In the genomic region with DNA sequence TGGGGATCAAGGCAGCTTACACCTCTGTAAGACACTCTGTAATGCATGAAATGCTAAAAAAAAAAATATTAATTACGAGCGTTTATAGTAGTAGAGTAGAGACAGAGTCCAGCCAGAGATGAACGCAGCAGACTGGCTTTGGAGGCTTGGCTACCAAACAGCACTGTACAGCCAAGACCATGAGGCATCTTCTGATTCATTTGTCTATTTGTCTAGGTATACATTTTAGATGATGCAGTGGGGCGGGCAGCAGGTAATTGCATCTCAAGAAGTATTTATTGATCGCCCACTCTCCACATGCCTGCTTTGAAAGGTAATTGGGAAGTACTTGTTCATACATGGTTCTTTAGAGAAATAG, we compare ENCODE assay signal across 23 mouse cellular contexts. TPM values are rescaled to one million over a fixed set of nuclear protein-coding genes. Genes with fewer than 3 reads are reported as not detected.
DNase-seq lines count a peak whose midpoint lies in the region; TF ChIP-seq lines count a peak whose summit lies in the region.
"Had no signal": no experiment of that assay in that cellular context is flagged by ENCODE, and none has a peak within 500 bp of the region (broad histone marks: within the 10 kb centered on the region; RNA-seq: fewer than 3 reads in every experiment).

No protein-coding gene starts in this region.

- peaks cover 89% of the 10 kb centered on the region for H3K79me2 ChIP-seq in macrophage (ENCODE audit: inconsistent target)

- peak in 1 of 2 experiments; percentile 63 for DNase-seq in cerebellum, adult 2 months
- no peak for DNase-seq in cerebellum, adult 9-10 months
- DNase-seq in gastrocnemius, adult 2 months, result peak; percentile 6
- DNase-seq in gastrocnemius, postnatal 4 days (ENCODE audit: low spot score in 2 of 2), result no peak
- DNase-seq in heart, postnatal 10 days, result no peak
- DNase-seq: adrenal gland, adult 8-10 months; adrenal gland, postnatal 14 days; B cell, adult 2 months; forebrain, postnatal 0 days had no signal

- no peak overlapping the region for H3K4me3 ChIP-seq in cerebellum, adult 2 months (replicated peaks; ENCODE audit: insufficient read depth, low read depth, low read length)
- no peak overlapping the region for H3K4me3 ChIP-seq in gastrocnemius, adult 2 months
- H3K4me3 ChIP-seq in macrophage (ENCODE audit: inconsistent target), result no peak overlapping the region
- H3K4me3 ChIP-seq: embryonic facial prominence, embryonic 10.5 days; embryonic facial prominence, embryonic 12.5 days; forebrain, embryonic 13.5 days; forebrain, embryonic 15.5 days had no signal

- intact Hi-C loops in gastrocnemius, adult 2 months (cut with DNase I), result no loop called here
- intact Hi-C loops in heart, postnatal 10 days (cut with DNase I), result no loop called here

- WGBS in cerebellum, adult 2 months, result 28% methylated on average over 5 of the region's 5 CpGs
- 92% methylated on average over 5 of the region's 5 CpGs for WGBS in macrophage (ENCODE audit: missing documents)

- no peak for TF ChIP-seq POLR2A in cerebellum, adult 2 months (IDR thresholded peaks at IDR 0.05; ENCODE audit: borderline replicate concordance, insufficient read depth, low read length)

- no peak for TF ChIP-seq CTCF in cerebellum, adult 2 months (IDR thresholded peaks at IDR 0.05; ENCODE audit: borderline replicate concordance, insufficient read depth, low read depth, low read length)
- TF ChIP-seq CTCF in gastrocnemius, adult 2 months (IDR thresholded peaks at IDR 0.05), result no peak

- peak overlapping the region; percentile 87 for H3K27ac ChIP-seq in cerebellum, adult 2 months (ENCODE audit: insufficient read depth, low read length)
- H3K27ac ChIP-seq in gastrocnemius, adult 2 months, result no peak overlapping the region
- H3K27ac ChIP-seq in macrophage, result peak overlapping the region; percentile 94
- H3K27ac ChIP-seq: embryonic facial prominence, embryonic 10.5 days; embryonic facial prominence, embryonic 12.5 days; forebrain, embryonic 13.5 days; forebrain, embryonic 15.5 days had no signal

- no peaks in the 10 kb centered on the region for H3K27me3 ChIP-seq in cerebellum, adult 2 months (ENCODE audit: control insufficient read depth, insufficient read depth, low read length)
- H3K27me3 ChIP-seq: embryonic facial prominence, embryonic 12.5 days; forebrain, embryonic 13.5 days; forebrain, embryonic 15.5 days had no signal

- H3K4me1 ChIP-seq in cerebellum, adult 2 months (ENCODE audit: control insufficient read depth, insufficient read depth, low read length), result peaks cover 50% of the 10 kb centered on the region
- H3K4me1 ChIP-seq: embryonic facial prominence, embryonic 10.5 days; embryonic facial prominence, embryonic 12.5 days; forebrain, embryonic 13.5 days had no signal

- H3K36me3 ChIP-seq in macrophage (ENCODE audit: inconsistent target), result peaks cover 6% of the 10 kb centered on the region; the same call in 1 of the 2 replicates
- H3K36me3 ChIP-seq: embryonic facial prominence, embryonic 10.5 days; embryonic facial prominence, embryonic 12.5 days; forebrain, embryonic 15.5 days had no signal

RNA-seq across cellular contexts. Expression of a gene that starts 12.7 kb away (rescaled TPM):
- polyA plus RNA-seq in cerebellum, adult 2 months (2012; rRNA removed), result 37.1 and 41.6 TPM in 2 replicates
- total RNA-seq in gastrocnemius, adult 2 months (2021), result 10 to 100 TPM; 21.4 to 23.6 TPM
- 1 to 10 TPM; 6.5 to 8.8 TPM for total RNA-seq in gastrocnemius, postnatal 4 days (2021)
- total RNA-seq in macrophage (2018; cell fraction: chromatin; rRNA removed), result 100 to 1,000 TPM in 15 of 26 experiments, 10 to 100 TPM in 11; 41.3 to 275 (median 105) TPM
- 100 to 1,000 TPM in 15 of 26 experiments, 10 to 100 TPM in 11; 67.5 to 157 (median 114) TPM for total RNA-seq in macrophage (2018; cell fraction: cytosol; rRNA removed)
- total RNA-seq in macrophage (2018; cell fraction: nucleus; rRNA removed), result 100 to 1,000 TPM in 21 of 26 experiments, 10 to 100 TPM in 5; 80.4 to 487 (median 204) TPM
- 62.3 to 349 TPM (median 87.2 TPM) in 3 replicates for polyA plus RNA-seq in macrophage (2018)
- 1 to 10 TPM; 2.4 to 3.6 TPM for total RNA-seq in heart, postnatal 10 days (2021)
- polyA plus RNA-seq: activated CD4-positive, CD25-positive, alpha-beta regulatory T cell, adult 4 months had no signal

RNA-seq across cellular contexts. Expression of a gene that starts 44.9 kb away (rescaled TPM):
- polyA plus RNA-seq in cerebellum, adult 2 months (2012; rRNA removed), result not detected in 2 replicates
- 1 to 10 TPM; 1.0 to 5.0 TPM for total RNA-seq in gastrocnemius, adult 2 months (2021)
- total RNA-seq in gastrocnemius, postnatal 4 days (2021), result not detected
- not detected for total RNA-seq in macrophage (2018; cell fraction: chromatin; rRNA removed)
- not detected for total RNA-seq in macrophage (2018; cell fraction: cytosol; rRNA removed)
- not detected for total RNA-seq in macrophage (2018; cell fraction: nucleus; rRNA removed)
- not detected in 3 replicates for polyA plus RNA-seq in macrophage (2018)
- not detected for total RNA-seq in heart, postnatal 10 days (2021)
- total RNA-seq: adrenal gland, postnatal 14 days; CH12.LX; forebrain, postnatal 0 days had no signal
- polyA plus RNA-seq: activated CD4-positive, CD25-positive, alpha-beta regulatory T cell, adult 4 months; CD4-positive, CD25-positive, alpha-beta regulatory T cell, adult 4 months; cortical plate, adult 2 months; embryonic facial prominence, embryonic 10.5 days; embryonic facial prominence, embryonic 12.5 days; embryonic facial prominence, embryonic 14.5 days; forebrain, embryonic 11.5 days; forebrain, embryonic 13.5 days; forebrain, embryonic 15.5 days; forebrain, postnatal 0 days; G1E; Patski had no signal

RNA-seq across cellular contexts. Expression of a gene that starts 57.1 kb away (rescaled TPM):
- 0.08 TPM in 2 replicates for polyA plus RNA-seq in cerebellum, adult 2 months (2012; rRNA removed)
- total RNA-seq in gastrocnemius, adult 2 months (2021), result not detected
- not detected for total RNA-seq in gastrocnemius, postnatal 4 days (2021)
- not detected for total RNA-seq in macrophage (2018; cell fraction: chromatin; rRNA removed)
- total RNA-seq in macrophage (2018; cell fraction: cytosol; rRNA removed), result under 1 TPM in 21 of 26 experiments, not detected in 5; 0.10 to 0.47 (median 0.19) TPM
- under 1 TPM in 5 of 26 experiments, not detected in 21; 0.44 to 0.98 (median 0.65) TPM for total RNA-seq in macrophage (2018; cell fraction: nucleus; rRNA removed)
- polyA plus RNA-seq in macrophage (2018), result 0.42 to 0.85 TPM in 2 of 3 replicates, not detected in the other
- not detected for total RNA-seq in heart, postnatal 10 days (2021)
- total RNA-seq: adrenal gland, adult 8-10 months; adrenal gland, postnatal 14 days; adrenal gland, postnatal 36 days had no signal
- polyA plus RNA-seq: activated CD4-positive, CD25-positive, alpha-beta regulatory T cell, adult 4 months; CD4-positive, CD25-positive, alpha-beta regulatory T cell, adult 4 months; cortical plate, adult 2 months; embryonic facial prominence, embryonic 10.5 days; forebrain, embryonic 11.5 days; forebrain, embryonic 13.5 days; forebrain, embryonic 15.5 days; forebrain, postnatal 0 days; Patski had no signal
